ENCODE assay signal across 7 mouse cellular contexts in genomic region chr19:34254880-34255681, GRCm38 (mm10). TPM values are rescaled to one million over a fixed set of nuclear protein-coding genes. Genes with fewer than 3 reads are reported as not detected.
A peak's percentile ranks its signal among the peaks of the same experiment; 100 is the strongest.
DNase-seq lines count a peak whose midpoint lies in the region; ATAC-seq lines count a peak whose summit lies in the region.

Gene Acta2, minus strand, starts transcription at chr19:34255590.

- peak within 1 kb of the TSS; percentile 42 for H3K9ac ChIP-seq in embryonic facial prominence, embryonic 14.5 days (ENCODE audit: low read depth, low read length)
- H3K9ac ChIP-seq in liver, embryonic 12.5 days = no peak within 1 kb of the TSS
- H3K9ac ChIP-seq in stomach, embryonic 14.5 days (replicated peaks; ENCODE audit: low read depth, low read length) = peak within 1 kb of the TSS; percentile 43

- WGBS in embryonic facial prominence, embryonic 14.5 days = 33% methylated on average over 16 of the region's 16 CpGs
- 56% methylated on average over 16 of the region's 16 CpGs for WGBS in liver, embryonic 12.5 days (ENCODE audit: insufficient replicate concordance)
- 31% methylated on average over 16 of the region's 16 CpGs for WGBS in stomach, embryonic 14.5 days

- peak within 1 kb of the TSS; percentile 76 for H3K27ac ChIP-seq in embryonic facial prominence, embryonic 14.5 days (replicated peaks; ENCODE audit: low read depth, low read length)
- no peak within 1 kb of the TSS for H3K27ac ChIP-seq in liver, embryonic 12.5 days
- H3K27ac ChIP-seq in stomach, embryonic 14.5 days (ENCODE audit: low read length) = peak within 1 kb of the TSS; percentile 85

- peak; percentile 91 for ATAC-seq in embryonic facial prominence, embryonic 14.5 days (ENCODE audit: low read depth)
- no peak for ATAC-seq in liver, embryonic 12.5 days
- ATAC-seq in stomach, embryonic 14.5 days (ENCODE audit: insufficient number of reproducible peaks, insufficient read depth, low FRiP score, low read depth) = peak; percentile 88
- ATAC-seq in inflammation-experienced regulatory T-cells, adult 6 months = no peak

- no peaks in the 10 kb centered on the region for H3K27me3 ChIP-seq in embryonic facial prominence, embryonic 14.5 days (replicated peaks; ENCODE audit: control insufficient read depth, insufficient read depth, low read length)
- H3K27me3 ChIP-seq in liver, embryonic 12.5 days (replicated peaks) = no peaks in the 10 kb centered on the region
- no peaks in the 10 kb centered on the region for H3K27me3 ChIP-seq in stomach, embryonic 14.5 days (ENCODE audit: control insufficient read depth, insufficient read depth, low read length)

- H3K36me3 ChIP-seq in embryonic facial prominence, embryonic 14.5 days (ENCODE audit: control insufficient read depth, insufficient read depth, low read length) = no peaks in the 10 kb centered on the region
- no peaks in the 10 kb centered on the region for H3K36me3 ChIP-seq in liver, embryonic 12.5 days
- no peaks in the 10 kb centered on the region for H3K36me3 ChIP-seq in stomach, embryonic 14.5 days (ENCODE audit: control insufficient read depth, insufficient read depth, low read length)

- H3K9me3 ChIP-seq in embryonic facial prominence, embryonic 14.5 days (ENCODE audit: control insufficient read depth, low read length) = no peaks in the 10 kb centered on the region
- no peaks in the 10 kb centered on the region for H3K9me3 ChIP-seq in liver, embryonic 12.5 days (replicated peaks)
- H3K9me3 ChIP-seq in stomach, embryonic 14.5 days (ENCODE audit: control insufficient read depth, low read depth, low read length) = no peaks in the 10 kb centered on the region

- H3K4me3 ChIP-seq in embryonic facial prominence, embryonic 14.5 days (ENCODE audit: low read depth, low read length) = peak within 1 kb of the TSS; percentile 28
- no peak within 1 kb of the TSS for H3K4me3 ChIP-seq in liver, embryonic 12.5 days
- peak within 1 kb of the TSS; percentile 27 for H3K4me3 ChIP-seq in stomach, embryonic 14.5 days (ENCODE audit: low read depth, low read length)

- H3K4me2 ChIP-seq in embryonic facial prominence, embryonic 14.5 days (ENCODE audit: low read depth, low read length) = peak within 1 kb of the TSS; percentile 45
- peak within 1 kb of the TSS; percentile 33 for H3K4me2 ChIP-seq in liver, embryonic 12.5 days
- peak within 1 kb of the TSS; percentile 17 for H3K4me2 ChIP-seq in stomach, embryonic 14.5 days (replicated peaks; ENCODE audit: low read depth, low read length)

- H3K4me1 ChIP-seq in embryonic facial prominence, embryonic 14.5 days (ENCODE audit: control insufficient read depth, insufficient read depth, low read length) = peaks cover 9% of the 10 kb centered on the region; the same call in 1 of the 2 replicates
- H3K4me1 ChIP-seq in liver, embryonic 12.5 days = 0 out of 2 replicates have a peak, but pooled peaks cover 4% of the 10 kb centered on the region
- no peaks in the 10 kb centered on the region for H3K4me1 ChIP-seq in stomach, embryonic 14.5 days (ENCODE audit: control insufficient read depth, insufficient read depth, low read length)

- DNase-seq in urinary bladder, adult 2 months (ENCODE audit: low spot score) = peak; percentile 56
- no peak for DNase-seq in urinary bladder, postnatal 36 days (ENCODE audit: low spot score in 2 of 2)
- DNase-seq in embryonic facial prominence, embryonic 14.5 days (ENCODE audit: low spot score) = peak; percentile 84
- DNase-seq in heart, postnatal 4 days = peak; percentile 83

RNA-seq across cellular contexts. Expression of gene Acta2, which starts in this region (rescaled TPM):
- polyA plus RNA-seq in urinary bladder, adult 2 months (2012; rRNA removed) = 9,918 and 11,190 TPM in 2 replicates
- polyA plus RNA-seq in embryonic facial prominence, embryonic 14.5 days (2014; fragmentation: Nextera tagmentation; extraction: Ambion mirVana) = 413 and 423 TPM in 2 replicates
- total RNA-seq in heart, postnatal 4 days (2021) = 1,000 to 10,000 TPM; 1,243 to 1,503 TPM
- 26.4 and 31.0 TPM in 2 replicates for polyA plus RNA-seq in liver, embryonic 12.5 days (2016; fragmentation: Nextera tagmentation; extraction: Ambion mirVana)
- polyA plus RNA-seq in stomach, embryonic 14.5 days (2014; fragmentation: Nextera tagmentation; extraction: Ambion mirVana) = 2,393 and 2,414 TPM in 2 replicates
- under 1 TPM in 2 of 3 experiments, not detected in 1; 0.16 to 0.64 TPM for polyA plus RNA-seq in inflammation-experienced regulatory T-cells, adult 6 months (2017; shearing (Covaris generic))

Comparison
In these comparisons a context has a peak if more than half of its experiments do, and no peak if none do; other contexts are left out.
1. RNA of gene Acta2 (polyA plus RNA-seq): 9,918 to 11,190 TPM in urinary bladder, adult 2 months, 2,393 to 2,414 TPM in stomach, embryonic 14.5 days, 413 to 423 TPM in embryonic facial prominence, embryonic 14.5 days and 26.4 to 31.0 TPM in liver, embryonic 12.5 days; 0.16 to 0.64 TPM in inflammation-experienced regulatory T-cells, adult 6 months; every median in the first group is over 10 times any median in the second.
2. RNA of gene Acta2 (polyA plus RNA-seq): 9,918 to 11,190 TPM in urinary bladder, adult 2 months, 2,393 to 2,414 TPM in stomach, embryonic 14.5 days and 413 to 423 TPM in embryonic facial prominence, embryonic 14.5 days; 26.4 to 31.0 TPM in liver, embryonic 12.5 days; every median in the first group is over 10 times any median in the second.
3. DNase-seq: peak in urinary bladder, adult 2 months (single experiment), embryonic facial prominence, embryonic 14.5 days (single experiment) and heart, postnatal 4 days (single experiment); none in urinary bladder, postnatal 36 days (0 of 2).
4. ATAC-seq: peak in embryonic facial prominence, embryonic 14.5 days (single experiment) and stomach, embryonic 14.5 days (single experiment); none in liver, embryonic 12.5 days (single experiment) and inflammation-experienced regulatory T-cells, adult 6 months (single experiment).
5. Peak in every context shown above with its lines, with median percentiles within 50 percentile points of each other: H3K4me2 ChIP-seq.